Mouse (Mus musculus) heart, embryonic 10.5 days (tissue): ENCODE measurements around the gene Surf1. TPM values are rescaled to one million over a fixed set of nuclear protein-coding genes. Genes with fewer than 3 reads are reported as not detected.

Source experiments
- DNase-seq: peaks from one replicate; pipeline ENCODE4 v3.0.0-alpha.2; 2017; ENCODE audit warnings: low spot score
- H3K27ac ChIP-seq: fragments of 300-500 bp; sonication (generic); 2 replicates; pipeline ENCODE4 v1.5.1; 2016; ENCODE audit warnings: mild to moderate bottlenecking
- H3K27me3 ChIP-seq: fragments of 300-500 bp; sonication (generic); 2 replicates; pipeline ENCODE4 v1.6.1; 2016; ENCODE audit warnings: mild to moderate bottlenecking; ENCODE audit not compliant: poor library complexity, insufficient read depth, severe bottlenecking
- H3K36me3 ChIP-seq: fragments of 300-500 bp; sonication (generic); 2 replicates; pipeline ENCODE4 v1.6.1; 2016; ENCODE audit warnings: mild to moderate bottlenecking, moderate library complexity
- H3K4me1 ChIP-seq: fragments of 300-500 bp; sonication (generic); 2 replicates; pipeline ENCODE4 v1.6.1; 2016; ENCODE audit warnings: mild to moderate bottlenecking
- H3K4me3 ChIP-seq: fragments of 300-500 bp; sonication (generic); 2 replicates; pipeline ENCODE4 v1.5.1; 2016; ENCODE audit warnings: mild to moderate bottlenecking, moderate library complexity
- H3K9me3 ChIP-seq: fragments of 300-500 bp; sonication (generic); 2 replicates; pipeline ENCODE4 v1.6.1; 2016; ENCODE audit warnings: mild to moderate bottlenecking, moderate library complexity
- WGBS: fragments of 180-500 bp; shearing (Covaris S2); methylation state at CpG from one replicate; pipeline ENCODE4 v1.1.7; 2016; 5-methylcytosine and 5-hydroxymethylcytosine counted together
- polyA plus RNA-seq: library from polyadenylated mRNA; unstranded; fragments of >200 nt; fragmentation: Nextera tagmentation; extraction: Ambion mirVana; gene quantifications from 2 replicates; pipeline ENCODE4 v1.2.1, GENCODE M21; 2016

Surf1 gene
- polyA plus RNA-seq, 1 experiment from 2014 or later, result 40.9 TPM

DNA sequence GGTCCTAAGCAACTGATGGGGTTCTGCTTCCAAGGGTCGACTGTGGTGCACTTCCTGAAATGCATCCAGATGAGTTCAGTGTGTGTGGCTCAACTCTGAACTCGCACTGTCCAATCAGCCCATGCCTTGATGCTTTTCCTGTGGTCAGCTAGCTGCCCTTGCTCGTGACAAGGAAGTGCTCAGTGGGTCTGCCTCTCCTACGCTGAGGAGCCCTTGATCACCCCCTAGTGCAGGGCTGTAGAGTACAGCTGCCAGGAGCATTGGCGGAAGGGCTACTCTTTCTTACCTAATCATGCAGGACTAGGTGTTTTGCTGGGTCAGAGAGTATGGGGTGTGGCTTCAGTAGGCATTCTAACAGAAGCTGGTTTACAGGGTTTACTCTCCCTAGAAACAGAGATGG lies 25.2 kb upstream of the Surf1 start:
- Histone ChIP-seq H3K36me3 (no peaks in the 10 kb centered on the region), H3K27ac (no peak overlapping the region), H3K27me3 (no peaks in the 10 kb centered on the region), H3K4me3 (no peak overlapping the region), H3K4me1 (no peaks in the 10 kb centered on the region), H3K9me3 (no peaks in the 10 kb centered on the region)
- no peak for DNase-seq
- 39% methylated on average over 5 of the region's 5 CpGs for WGBS

GRCm38 (mm10) chr2:26936425-26936824 lies 20.1 kb upstream of the Surf1 start:
- 41% methylated on average over 1 of the region's 1 CpGs for WGBS
- H3K36me3 ChIP-seq, result 0 out of 2 replicates have a peak, but pooled peaks cover 4% of the 10 kb centered on the region
- no peaks in the 10 kb centered on the region for H3K9me3 ChIP-seq
- H3K4me1 ChIP-seq, result peaks cover 12% of the 10 kb centered on the region; the same call in 1 of the 2 replicates
- no peaks in the 10 kb centered on the region for H3K27me3 ChIP-seq
- no peak for DNase-seq
- no peak overlapping the region for H3K27ac ChIP-seq
- no peak overlapping the region for H3K4me3 ChIP-seq

DNA sequence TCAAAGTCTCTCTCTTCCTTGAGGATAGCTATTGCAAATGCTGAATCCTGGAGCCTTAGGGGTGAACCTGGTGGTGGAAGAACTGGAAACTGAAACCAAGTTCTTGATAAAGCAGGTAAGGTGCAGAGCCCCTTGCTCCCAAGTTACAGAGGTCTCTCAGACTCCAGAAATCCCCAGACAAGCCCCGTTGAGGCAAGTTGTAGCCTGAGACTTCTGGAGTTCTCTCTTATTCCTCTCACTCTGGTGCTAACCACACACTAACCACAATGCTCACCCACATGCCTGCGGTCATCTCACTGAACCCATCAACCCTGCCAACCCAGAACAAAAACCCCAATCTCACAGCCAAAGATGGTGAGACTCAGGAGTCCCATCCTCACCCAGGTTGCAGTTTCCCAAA lies 19.0 kb upstream of the Surf1 start:
- H3K36me3 ChIP-seq, result peaks cover 15% of the 10 kb centered on the region
- WGBS, result 92% methylated on average over 2 of the region's 2 CpGs
- no peak for DNase-seq
- H3K4me3 ChIP-seq, result no peak overlapping the region
- H3K4me1 ChIP-seq, result peaks cover 24% of the 10 kb centered on the region
- no peak overlapping the region for H3K27ac ChIP-seq
- no peaks in the 10 kb centered on the region for H3K27me3 ChIP-seq
- no peaks in the 10 kb centered on the region for H3K9me3 ChIP-seq

DNA sequence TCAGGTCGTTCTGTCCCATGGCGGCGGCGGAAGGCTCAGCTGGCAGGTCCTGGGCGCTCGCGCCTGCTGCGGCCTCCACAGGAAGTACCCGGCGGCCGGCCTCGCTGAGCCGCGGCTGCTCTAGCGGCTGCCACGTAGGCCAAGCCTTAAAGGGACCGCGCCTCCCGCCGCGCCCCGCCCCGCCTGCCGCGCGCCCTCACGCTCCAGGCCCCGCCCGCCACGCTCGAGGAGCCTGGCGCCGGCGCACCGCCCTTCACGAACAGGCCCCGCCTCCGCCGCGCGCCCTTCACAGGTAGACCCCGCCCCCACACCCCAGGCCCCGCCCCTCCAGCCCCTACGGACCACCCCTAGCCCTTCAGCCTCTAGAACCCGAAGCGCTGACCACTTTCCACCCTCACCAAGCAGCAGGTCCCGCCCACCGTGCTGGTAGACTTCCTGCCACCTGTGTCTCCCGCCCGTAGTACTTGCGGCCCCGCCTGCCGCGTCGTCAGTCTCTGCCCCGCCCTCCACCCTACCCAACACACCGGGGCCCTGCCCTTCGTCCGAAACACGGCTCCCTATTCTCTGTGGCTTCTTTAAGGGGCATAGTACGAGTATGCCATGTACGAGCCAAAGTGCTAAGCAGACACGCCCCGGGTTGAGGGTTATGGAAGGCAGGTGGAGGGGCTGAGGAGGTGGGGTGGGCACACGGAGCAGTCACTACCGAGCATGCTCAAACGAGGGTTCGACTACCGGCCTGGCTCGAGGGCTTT lies 17.1 kb upstream of the Surf1 start, which contains the start of the genes Surf4 and Stkld1:
Gene Surf4, minus strand, starts transcription at position 625 of the 752 bp plus-strand sequence.
Gene Stkld1, plus strand, starts transcription at position 744 of the 752 bp plus-strand sequence.
- peak within 1 kb of the TSS; percentile 97 for H3K4me3 ChIP-seq
- H3K27me3 ChIP-seq, result no peaks in the 10 kb centered on the region
- 1% methylated on average over 69 of the region's 70 CpGs for WGBS
- H3K4me1 ChIP-seq, result peaks cover 32% of the 10 kb centered on the region
- peaks cover 33% of the 10 kb centered on the region for H3K36me3 ChIP-seq
- H3K9me3 ChIP-seq, result no peaks in the 10 kb centered on the region
- peak within 1 kb of the TSS; percentile 95 for H3K27ac ChIP-seq
- DNase-seq, result peak; percentile 98

DNA sequence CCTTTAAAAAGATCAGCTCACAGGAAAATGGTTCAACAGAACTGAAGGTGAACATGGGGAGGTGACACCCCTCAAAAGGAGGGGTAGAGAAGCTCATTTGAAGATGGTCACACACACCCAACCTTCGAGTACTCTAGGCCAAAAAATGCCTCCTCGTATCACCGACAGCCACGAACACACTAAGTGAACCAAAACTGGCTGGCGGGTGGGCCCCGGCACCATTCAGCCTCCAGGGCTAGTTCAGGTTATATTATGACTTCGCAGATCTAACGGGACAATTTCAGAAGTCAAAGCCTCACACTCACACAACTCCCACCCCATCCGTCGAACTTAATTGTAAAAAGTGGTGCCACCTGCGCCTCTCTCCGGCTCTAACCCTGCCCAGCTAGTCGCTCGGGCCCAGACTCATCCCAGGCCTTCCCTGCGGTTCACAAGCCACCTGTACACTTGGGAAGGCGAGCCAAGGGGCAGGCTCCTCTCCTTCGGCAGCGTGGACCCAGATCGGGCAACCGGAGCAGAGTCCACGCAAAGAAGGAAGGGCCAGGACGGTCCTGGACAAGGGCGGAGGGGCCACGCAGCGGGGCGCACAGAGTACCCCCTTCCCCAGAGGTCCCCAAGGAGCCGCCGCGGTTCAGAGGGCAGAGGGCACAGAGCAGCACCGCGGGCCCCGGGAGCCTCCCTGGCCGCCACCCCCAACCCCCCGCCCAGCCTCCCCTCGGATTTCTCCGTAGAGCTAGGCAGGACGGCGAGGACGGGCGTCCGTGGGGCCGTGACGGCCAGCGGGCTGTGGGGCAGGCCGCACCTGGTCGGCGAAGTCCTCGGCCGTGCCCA lies 16.4 kb upstream of the Surf1 start:
- peak; percentile 83 for DNase-seq
- Histone ChIP-seq H3K27ac (peak overlapping the region; percentile 95), H3K4me3 (peak overlapping the region; percentile 97), H3K9me3 (no peaks in the 10 kb centered on the region), H3K4me1 (peaks cover 35% of the 10 kb centered on the region), H3K27me3 (no peaks in the 10 kb centered on the region), H3K36me3 (peaks cover 41% of the 10 kb centered on the region)
- 1% methylated on average over 46 of the region's 49 CpGs for WGBS

DNA sequence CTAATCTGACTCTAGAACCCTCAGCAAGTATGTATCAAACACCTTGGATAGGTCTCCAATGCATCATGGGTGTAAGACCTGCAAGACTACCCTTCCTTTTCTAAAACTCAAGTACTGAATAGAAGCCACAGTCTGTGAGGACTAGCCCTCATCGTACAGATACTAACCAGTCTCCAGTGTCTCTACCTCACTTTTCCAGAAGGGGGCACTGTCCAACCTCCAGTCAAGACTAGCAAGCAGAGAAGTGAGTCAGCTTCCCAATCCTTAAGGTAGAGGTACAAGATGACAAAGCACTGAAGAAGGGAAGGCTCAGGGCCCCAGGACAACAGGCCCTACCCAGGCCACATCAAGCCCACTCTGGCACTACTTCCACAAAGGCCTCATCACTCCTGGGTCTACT lies 14.1 kb upstream of the Surf1 start:
- WGBS, result 62% methylated on average over 1 of the region's 1 CpGs
- H3K27ac ChIP-seq, result no peak overlapping the region
- no peak overlapping the region for H3K4me3 ChIP-seq
- DNase-seq, result no peak
- H3K4me1 ChIP-seq, result peaks cover 35% of the 10 kb centered on the region
- no peaks in the 10 kb centered on the region for H3K9me3 ChIP-seq
- peaks cover 64% of the 10 kb centered on the region for H3K36me3 ChIP-seq
- H3K27me3 ChIP-seq, result no peaks in the 10 kb centered on the region

DNA sequence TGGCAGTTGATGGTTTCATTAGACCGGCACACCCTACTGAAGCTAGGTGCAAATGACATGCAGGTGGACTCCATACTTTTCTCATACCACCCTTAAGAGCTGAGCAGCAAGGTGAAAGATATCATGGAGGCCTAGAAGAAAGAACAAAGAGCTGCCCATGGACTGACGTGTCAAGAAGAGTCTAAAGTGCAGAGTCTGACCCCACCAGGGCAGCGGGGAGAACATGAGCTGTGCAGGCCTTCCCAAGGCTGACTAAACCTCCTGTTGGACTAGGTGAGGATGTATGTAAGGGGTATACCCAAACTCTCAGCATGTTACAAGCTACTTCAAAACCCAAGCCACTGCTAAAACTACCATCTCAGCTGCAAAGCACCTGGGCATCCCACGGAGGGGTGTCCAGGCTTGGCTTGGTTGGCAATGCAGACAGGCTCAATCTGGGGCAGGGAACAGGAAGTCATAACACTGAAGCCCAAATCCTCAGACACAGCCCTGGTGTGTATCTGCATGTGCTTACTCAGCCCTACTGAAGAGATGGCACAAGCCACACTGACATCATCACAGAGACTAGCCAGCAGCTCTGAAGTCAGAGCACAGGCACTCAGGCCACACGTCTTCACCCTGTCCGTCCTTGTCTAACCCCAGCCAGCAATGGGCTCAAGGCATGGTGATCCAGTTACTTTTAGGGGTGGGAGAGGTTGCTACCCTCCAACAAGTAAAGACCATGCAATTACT lies 11.6 kb upstream of the Surf1 start:
- no peaks in the 10 kb centered on the region for H3K9me3 ChIP-seq
- 83% methylated on average over 6 of the region's 6 CpGs for WGBS
- H3K27ac ChIP-seq, result no peak overlapping the region
- H3K27me3 ChIP-seq, result no peaks in the 10 kb centered on the region
- no peak for DNase-seq
- H3K4me1 ChIP-seq, result peaks cover 30% of the 10 kb centered on the region
- peaks cover 89% of the 10 kb centered on the region for H3K36me3 ChIP-seq
- no peak overlapping the region for H3K4me3 ChIP-seq

DNA sequence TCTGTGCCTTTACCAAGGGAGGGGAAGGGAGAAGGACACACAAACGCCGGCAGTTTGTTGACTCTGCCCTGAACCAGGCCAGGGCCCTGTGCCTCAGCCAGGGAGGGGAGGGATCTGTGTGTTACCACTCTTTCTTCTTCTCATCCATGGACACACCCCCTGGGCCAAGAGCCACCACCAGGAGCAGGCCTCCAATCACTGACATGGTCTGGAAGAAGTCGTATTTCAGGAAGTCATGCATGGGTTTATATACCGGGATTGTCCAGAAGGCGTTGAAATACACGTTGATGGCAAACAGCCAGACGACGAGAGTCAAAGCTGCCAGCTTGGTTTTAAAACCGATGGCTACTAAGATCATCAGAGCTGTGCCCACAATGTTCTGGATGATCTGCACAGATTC lies 5.5 kb upstream of the Surf1 start:
- H3K27me3 ChIP-seq, result no peaks in the 10 kb centered on the region
- H3K27ac ChIP-seq, result no peak overlapping the region
- peaks cover 91% of the 10 kb centered on the region for H3K36me3 ChIP-seq
- WGBS, result 74% methylated on average over 9 of the region's 9 CpGs
- H3K4me1 ChIP-seq, result peaks cover 15% of the 10 kb centered on the region
- no peak overlapping the region for H3K4me3 ChIP-seq
- DNase-seq, result no peak
- no peaks in the 10 kb centered on the region for H3K9me3 ChIP-seq

GRCm38 (mm10) chr2:26920190-26920855 lies 4.0 kb upstream of the Surf1 start:
- no peak for DNase-seq
- Histone ChIP-seq H3K36me3 (peaks cover 76% of the 10 kb centered on the region), H3K4me3 (no peak overlapping the region), H3K4me1 (peaks cover 23% of the 10 kb centered on the region), H3K9me3 (no peaks in the 10 kb centered on the region), H3K27me3 (no peaks in the 10 kb centered on the region), H3K27ac (no peak overlapping the region)
- WGBS, result 89% methylated on average over 6 of the region's 6 CpGs

- no peak overlapping the region for H3K27ac ChIP-seq
- H3K36me3 ChIP-seq, result peaks cover 71% of the 10 kb centered on the region
- no peak for DNase-seq
- no peaks in the 10 kb centered on the region for H3K9me3 ChIP-seq
- H3K4me1 ChIP-seq, result peaks cover 27% of the 10 kb centered on the region
- 83% methylated on average over 3 of the region's 3 CpGs for WGBS
- H3K4me3 ChIP-seq, result no peak overlapping the region
- no peaks in the 10 kb centered on the region for H3K27me3 ChIP-seq
Measured at GRCm38 (mm10) chr2:26919684-26920083, 3.4 kb upstream of the Surf1 start.

DNA sequence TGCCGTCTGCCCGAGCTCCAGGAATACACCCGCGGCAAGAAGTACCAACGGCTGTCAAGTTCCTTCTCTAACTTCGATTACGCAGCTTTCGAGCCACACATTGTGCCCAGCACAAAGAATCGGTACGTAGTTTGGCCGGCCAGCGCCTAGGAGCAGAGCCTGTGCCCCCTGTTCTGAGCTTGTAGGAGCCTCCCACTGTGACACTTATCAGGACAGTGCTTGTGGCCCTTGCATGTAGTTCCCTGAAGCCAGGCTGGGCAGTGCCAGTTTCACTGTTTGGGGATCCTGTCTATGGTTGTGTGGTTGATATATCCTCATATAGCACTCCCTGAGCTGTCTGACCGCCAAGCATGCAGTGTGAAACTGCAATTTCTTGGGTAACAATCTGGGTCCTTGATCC lies 408 bp upstream of the Surf1 start:
- peaks cover 71% of the 10 kb centered on the region for H3K36me3 ChIP-seq
- no peaks in the 10 kb centered on the region for H3K27me3 ChIP-seq
- DNase-seq, result no peak
- H3K4me1 ChIP-seq, result peaks cover 38% of the 10 kb centered on the region
- H3K27ac ChIP-seq, result peak overlapping the region; percentile 90
- no peaks in the 10 kb centered on the region for H3K9me3 ChIP-seq
- peak overlapping the region; percentile 76 for H3K4me3 ChIP-seq
- WGBS, result 4% methylated on average over 13 of the region's 13 CpGs

GRCm38 (mm10) chr2:26914148-26914941 lies 2.0 kb downstream of the Surf1 start:
- Histone ChIP-seq H3K4me1 (peaks cover 41% of the 10 kb centered on the region), H3K9me3 (no peaks in the 10 kb centered on the region), H3K27me3 (no peaks in the 10 kb centered on the region), H3K36me3 (peaks cover 52% of the 10 kb centered on the region), H3K27ac (no peak overlapping the region), H3K4me3 (peak overlapping the region; percentile 76; the same call in 1 of the 2 replicates)
- no peak for DNase-seq
- 61% methylated on average over 8 of the region's 8 CpGs for WGBS
